Mouse (Mus musculus): ENCODE measurements around the gene Tbc1d22b. TPM values are rescaled to one million over a fixed set of nuclear protein-coding genes. Genes with fewer than 3 reads are reported as not detected.
A peak's percentile ranks its signal among the peaks of the same experiment; 100 is the strongest.

Tbc1d22b gene
- total RNA-seq, 2 experiments from 2014 or later: 0.51 to 3.7 TPM

DNA sequence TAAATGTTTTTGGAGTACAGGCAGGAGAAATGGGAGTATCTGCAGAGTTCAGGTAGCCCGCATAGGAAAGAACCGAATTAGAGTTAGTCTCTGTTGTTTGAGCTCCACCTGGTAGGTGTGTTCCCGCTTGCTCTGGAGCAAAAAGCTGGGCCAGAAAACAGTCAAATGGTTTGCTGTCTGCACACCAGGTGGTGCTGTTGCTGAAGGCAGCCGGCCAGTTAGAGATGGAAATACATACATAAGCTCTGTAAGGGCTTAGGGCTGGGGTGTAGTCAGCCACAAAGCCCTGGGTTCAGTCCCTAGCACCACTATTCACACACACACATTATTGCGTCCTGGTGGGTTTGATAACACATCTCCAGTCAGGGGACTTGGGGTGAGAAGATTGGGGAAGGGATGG, 86.5 kb downstream of the Tbc1d22b start:
- ATAC-seq (replicated peaks; ENCODE audit: low FRiP score, poor library complexity, severe bottlenecking): peak; percentile 53

DNA sequence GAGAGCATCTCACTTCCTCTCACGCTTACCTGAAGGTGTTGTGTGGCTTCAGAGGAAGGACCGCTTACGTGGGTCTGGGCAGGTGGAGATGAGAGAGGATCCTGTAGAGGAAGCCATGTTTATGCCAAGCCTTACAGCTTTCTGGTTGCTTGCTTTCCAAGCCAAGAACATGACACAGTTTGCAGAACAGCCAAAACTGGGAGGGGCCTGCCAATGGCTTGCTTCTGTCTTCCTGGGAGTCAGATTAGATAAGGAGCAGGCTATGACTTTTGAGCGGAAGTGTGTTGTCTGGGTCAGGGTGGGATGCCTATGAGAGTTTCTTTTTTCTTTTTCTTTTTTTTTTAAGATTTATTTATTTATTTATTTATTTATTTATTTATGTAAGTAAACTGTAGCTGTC, 87.8 kb downstream of the Tbc1d22b start:
- ATAC-seq (replicated peaks; ENCODE audit: low FRiP score, poor library complexity, severe bottlenecking): no peak

DNA sequence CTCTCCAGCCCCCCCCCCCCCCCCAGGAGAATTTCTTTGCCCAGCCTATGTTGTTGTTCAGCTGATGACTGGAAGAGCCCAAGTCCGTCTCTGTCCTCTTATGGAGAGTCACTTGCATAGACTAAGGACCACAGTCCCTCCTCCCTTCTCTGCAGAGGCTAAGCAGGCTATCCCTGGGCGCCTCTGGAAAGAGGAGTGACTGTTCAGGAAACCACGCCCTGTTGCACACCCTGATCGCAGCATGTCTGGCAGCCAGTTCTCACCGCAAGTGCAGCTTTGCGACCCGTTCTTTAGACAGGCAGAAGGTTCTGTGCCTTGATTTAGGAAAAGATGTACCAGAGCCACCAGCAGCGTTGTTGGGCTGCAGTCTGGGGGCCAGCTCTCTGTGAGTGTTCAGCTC, 88.3 kb downstream of the Tbc1d22b start:
- ATAC-seq (replicated peaks; ENCODE audit: low FRiP score, poor library complexity, severe bottlenecking): peak; percentile 83

DNA sequence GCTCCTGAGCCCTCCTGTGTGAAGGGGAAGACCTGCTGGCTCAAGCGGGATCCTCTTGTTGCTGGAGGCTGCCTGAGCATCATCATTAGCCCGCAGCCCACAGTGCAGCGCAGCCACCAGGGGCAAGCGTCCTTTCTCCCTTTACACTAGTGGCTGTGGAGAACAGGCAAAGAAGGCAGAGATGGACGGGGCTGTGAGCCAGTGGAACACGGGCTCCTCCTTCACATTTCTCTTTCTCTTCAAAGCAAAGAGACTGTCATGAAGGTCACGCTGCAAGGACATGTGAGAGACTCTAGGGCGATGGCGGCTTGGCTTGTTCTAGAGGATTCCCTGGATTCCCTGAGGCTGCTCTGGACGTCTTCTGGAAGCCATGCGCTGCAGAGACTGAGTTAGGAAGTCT, 91.4 kb downstream of the Tbc1d22b start:
- ATAC-seq (replicated peaks; ENCODE audit: low FRiP score, poor library complexity, severe bottlenecking): no peak

DNA sequence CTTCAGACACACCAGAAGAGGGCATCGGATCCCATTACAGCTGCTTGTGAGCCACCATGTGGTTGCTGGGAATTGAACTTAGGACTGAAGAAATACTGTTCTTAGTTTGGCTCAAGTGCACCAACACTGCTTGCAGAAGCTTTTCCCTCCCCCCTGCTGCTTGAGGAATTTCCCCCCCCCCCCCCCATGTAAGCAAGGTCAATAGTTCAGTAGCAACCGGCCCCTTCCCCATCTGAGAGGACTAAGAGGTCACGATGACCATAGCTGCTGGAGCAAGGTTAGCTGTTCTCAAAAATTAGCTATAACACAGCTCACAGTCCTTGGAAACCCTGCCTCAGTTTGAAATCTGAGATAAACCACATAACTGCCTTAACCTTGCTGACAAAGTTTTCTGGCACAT, 92.6 kb downstream of the Tbc1d22b start:
- no peak for ATAC-seq (replicated peaks; ENCODE audit: low FRiP score, poor library complexity, severe bottlenecking)

Other genes with a start within 250 kb of the Tbc1d22b start
- 4.0 and 5.6 TPM in 2 replicates for gene Pi16, start 232.1 kb upstream of the Tbc1d22b start, total RNA-seq (2015; ENCODE audit: low replicate concordance)
- gene Pi16, start 232.1 kb upstream of the Tbc1d22b start, total RNA-seq (2017; ENCODE audit: low replicate concordance): 5.4 and 9.5 TPM in 2 replicates
- gene Mtch1, start 201.9 kb upstream of the Tbc1d22b start, total RNA-seq (2015; ENCODE audit: low replicate concordance): 19.2 and 28.0 TPM in 2 replicates
- gene Mtch1, start 201.9 kb upstream of the Tbc1d22b start, total RNA-seq (2017; ENCODE audit: low replicate concordance): 19.1 and 31.1 TPM in 2 replicates
- gene Fgd2, start 188.9 kb upstream of the Tbc1d22b start, total RNA-seq (2015; ENCODE audit: low replicate concordance): 3.3 TPM in 2 replicates
- gene Fgd2, start 188.9 kb upstream of the Tbc1d22b start, total RNA-seq (2017; ENCODE audit: low replicate concordance): 2.5 and 4.3 TPM in 2 replicates
- gene Pim1, start 59.0 kb upstream of the Tbc1d22b start, total RNA-seq (2015; ENCODE audit: low replicate concordance): 342 and 357 TPM in 2 replicates
- gene Pim1, start 59.0 kb upstream of the Tbc1d22b start, total RNA-seq (2017; ENCODE audit: low replicate concordance): 725 and 933 TPM in 2 replicates
- 2.9 TPM in 1 of 2 replicates, not detected in the other for gene Gm17657, start 147 bp upstream of the Tbc1d22b start, total RNA-seq (2015; ENCODE audit: low replicate concordance)
- not detected in 2 replicates for gene Gm17657, start 147 bp upstream of the Tbc1d22b start, total RNA-seq (2017; ENCODE audit: low replicate concordance)
- gene Tmem217, start 2.6 kb downstream of the Tbc1d22b start, total RNA-seq (2015; ENCODE audit: low replicate concordance): not detected in 2 replicates
- not detected in 2 replicates for gene Tmem217, start 2.6 kb downstream of the Tbc1d22b start, total RNA-seq (2017; ENCODE audit: low replicate concordance)
- 14.4 and 17.1 TPM in 2 replicates for gene Rnf8, start 65.0 kb downstream of the Tbc1d22b start, total RNA-seq (2015; ENCODE audit: low replicate concordance)
- 6.8 and 37.2 TPM in 2 replicates for gene Rnf8, start 65.0 kb downstream of the Tbc1d22b start, total RNA-seq (2017; ENCODE audit: low replicate concordance)
- gene Gm28043, start 65.1 kb downstream of the Tbc1d22b start, total RNA-seq (2015; ENCODE audit: low replicate concordance): 1.7 and 2.7 TPM in 2 replicates
- gene Gm28043, start 65.1 kb downstream of the Tbc1d22b start, total RNA-seq (2017; ENCODE audit: low replicate concordance): 20.6 and 22.0 TPM in 2 replicates
- 18.4 and 65.6 TPM in 2 replicates for gene Cmtr1, start 110.8 kb downstream of the Tbc1d22b start, total RNA-seq (2015; ENCODE audit: low replicate concordance)
- gene Cmtr1, start 110.8 kb downstream of the Tbc1d22b start, total RNA-seq (2017; ENCODE audit: low replicate concordance): 239 and 340 TPM in 2 replicates
- gene Ccdc167, start 167.3 kb downstream of the Tbc1d22b start, total RNA-seq (2015; ENCODE audit: low replicate concordance): 6.5 and 7.7 TPM in 2 replicates
- 4.5 and 9.6 TPM in 2 replicates for gene Ccdc167, start 167.3 kb downstream of the Tbc1d22b start, total RNA-seq (2017; ENCODE audit: low replicate concordance)

Data from erythroblast, adult 5-6 weeks (primary cell).